ENCODE assay signal across 24 mouse cellular contexts in the genomic region with DNA sequence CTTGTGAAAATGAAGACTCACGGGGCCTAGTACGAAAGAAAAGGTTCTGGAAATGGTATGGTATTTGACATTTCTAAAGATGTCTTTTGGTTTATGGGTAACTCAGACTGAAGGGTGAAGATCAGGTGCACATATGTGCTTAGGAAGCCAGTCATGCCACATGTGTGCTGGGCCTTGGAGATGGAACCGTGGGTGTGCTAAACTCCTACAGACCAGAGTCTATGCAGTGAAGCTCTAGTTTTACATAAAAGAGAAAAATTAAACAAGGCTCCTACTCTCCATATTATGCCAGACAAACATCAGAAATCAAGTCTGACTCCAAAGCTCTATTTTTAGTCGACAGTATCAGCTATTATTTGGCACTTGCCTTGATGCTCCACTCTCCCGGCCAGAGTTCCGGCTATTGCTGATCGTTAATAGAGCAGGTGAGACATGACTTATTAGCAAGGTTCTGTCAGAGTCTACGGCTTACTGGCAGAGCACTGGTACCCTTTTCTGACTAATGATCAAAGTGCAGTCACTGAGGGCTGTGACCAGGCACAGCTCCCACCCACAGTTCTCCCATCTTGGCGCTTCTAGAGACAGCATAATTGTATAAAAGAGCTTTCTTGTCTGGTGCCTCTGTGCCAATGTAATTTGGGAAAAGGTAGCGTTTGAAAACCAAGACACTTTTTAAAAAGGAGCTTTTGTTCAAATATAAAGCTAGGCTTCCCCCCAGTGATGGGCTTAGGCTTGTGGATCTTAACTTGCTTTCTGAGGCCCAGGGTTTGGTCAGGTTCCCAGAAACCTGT.
DNase-seq lines count a peak whose midpoint lies in the region; ATAC-seq lines count a peak whose summit lies in the region.
"Had no signal": no experiment of that assay in that cellular context is flagged by ENCODE, and none has a peak within 500 bp of the region (broad histone marks: within the 10 kb centered on the region; RNA-seq: fewer than 3 reads in every experiment).

No protein-coding gene starts in this region.

- H3K9ac ChIP-seq in forebrain, embryonic 14.5 days (ENCODE audit: low read length), result no peak overlapping the region
- H3K9ac ChIP-seq in forebrain, embryonic 13.5 days, result no peak overlapping the region
- H3K9ac ChIP-seq in liver, embryonic 11.5 days (ENCODE audit: low read depth, low read length), result no peak overlapping the region
- H3K9ac ChIP-seq: embryonic facial prominence, embryonic 15.5 days; forebrain, postnatal 0 days; heart, embryonic 12.5 days; liver, embryonic 12.5 days had no signal

- H3K36me3 ChIP-seq in forebrain, embryonic 14.5 days (ENCODE audit: control insufficient read depth, insufficient read depth, low read length), result no peaks in the 10 kb centered on the region
- H3K36me3 ChIP-seq in forebrain, embryonic 13.5 days (ENCODE audit: poor library complexity, severe bottlenecking), result no peaks in the 10 kb centered on the region
- H3K36me3 ChIP-seq in liver, embryonic 11.5 days (ENCODE audit: control insufficient read depth, insufficient read depth, low read length), result no peaks in the 10 kb centered on the region
- H3K36me3 ChIP-seq: embryonic facial prominence, embryonic 15.5 days; heart, embryonic 12.5 days; hindbrain, embryonic 10.5 days; liver, embryonic 12.5 days had no signal

- ATAC-seq in forebrain, embryonic 14.5 days, result no peak
- no peak for ATAC-seq in forebrain, embryonic 13.5 days
- no peak for ATAC-seq in liver, embryonic 11.5 days (replicated peaks; ENCODE audit: low FRiP score)
- ATAC-seq: forebrain, postnatal 0 days; hindbrain, embryonic 16.5 days; intestine, embryonic 16.5 days; liver, embryonic 12.5 days had no signal

- H3K9me3 ChIP-seq in forebrain, embryonic 14.5 days (replicated peaks; ENCODE audit: control insufficient read depth, low read length), result no peaks in the 10 kb centered on the region
- H3K9me3 ChIP-seq in forebrain, embryonic 13.5 days (replicated peaks), result no peaks in the 10 kb centered on the region
- H3K9me3 ChIP-seq in liver, embryonic 11.5 days (ENCODE audit: control insufficient read depth, low read length), result no peaks in the 10 kb centered on the region
- H3K9me3 ChIP-seq: embryonic facial prominence, embryonic 15.5 days; heart, embryonic 12.5 days; hindbrain, embryonic 10.5 days; liver, embryonic 12.5 days had no signal

- WGBS in forebrain, embryonic 14.5 days, result 66% methylated on average over 10 of the region's 10 CpGs
- 79% methylated on average over 10 of the region's 10 CpGs for WGBS in forebrain, embryonic 13.5 days
- WGBS in liver, embryonic 11.5 days, result 87% methylated on average over 10 of the region's 10 CpGs

- no peaks in the 10 kb centered on the region for H3K27me3 ChIP-seq in forebrain, embryonic 14.5 days (replicated peaks; ENCODE audit: control insufficient read depth, insufficient read depth, low read length)
- H3K27me3 ChIP-seq in forebrain, embryonic 13.5 days, result no peaks in the 10 kb centered on the region
- H3K27me3 ChIP-seq in liver, embryonic 11.5 days (replicated peaks; ENCODE audit: control insufficient read depth, insufficient read depth, low read length), result no peaks in the 10 kb centered on the region
- H3K27me3 ChIP-seq: embryonic facial prominence, embryonic 15.5 days; heart, embryonic 12.5 days; liver, embryonic 12.5 days had no signal

- peak; percentile 6 for DNase-seq in forebrain, embryonic 14.5 days (ENCODE audit: low spot score)
- peak; percentile 21 for DNase-seq in layer of hippocampus, adult 9-11 months
- no peak for DNase-seq in layer of hippocampus, postnatal 14 days (ENCODE audit: low spot score in 2 of 2)
- DNase-seq in right cerebral cortex, postnatal 25 days, result peak; percentile 15
- DNase-seq in right cerebral cortex, postnatal 10 days (ENCODE audit: low spot score in 2 of 2), result no peak
- DNase-seq in thymus, postnatal 0 days (ENCODE audit: low spot score), result no peak
- no peak for DNase-seq in liver, embryonic 11.5 days (ENCODE audit: low spot score)
- DNase-seq: adrenal gland, postnatal 10 days; cerebellum, adult 8-10 months; forebrain, postnatal 0 days; kidney, adult 9 months; kidney, postnatal 14 days; lung, adult 18-20 months; lung, postnatal 10 days; thymus, adult 2 months had no signal

- H3K27ac ChIP-seq in forebrain, embryonic 14.5 days (ENCODE audit: low read depth, low read length), result no peak overlapping the region
- H3K27ac ChIP-seq in forebrain, embryonic 13.5 days, result no peak overlapping the region
- no peak overlapping the region for H3K27ac ChIP-seq in liver, embryonic 11.5 days (ENCODE audit: low read depth, low read length)
- H3K27ac ChIP-seq: embryonic facial prominence, embryonic 15.5 days; hindbrain, embryonic 10.5 days; liver, embryonic 12.5 days; stomach, postnatal 0 days had no signal

- H3K4me2 ChIP-seq in forebrain, embryonic 14.5 days (ENCODE audit: low read length), result no peak overlapping the region
- H3K4me2 ChIP-seq in forebrain, embryonic 13.5 days, result no peak overlapping the region
- no peak overlapping the region for H3K4me2 ChIP-seq in liver, embryonic 11.5 days
- H3K4me2 ChIP-seq: embryonic facial prominence, embryonic 15.5 days; heart, embryonic 12.5 days; liver, embryonic 12.5 days; midbrain, embryonic 11.5 days had no signal

- H3K4me1 ChIP-seq in forebrain, embryonic 14.5 days (ENCODE audit: control insufficient read depth, insufficient read depth, low read length), result no peaks in the 10 kb centered on the region
- H3K4me1 ChIP-seq in forebrain, embryonic 13.5 days, result no peaks in the 10 kb centered on the region
- H3K4me1 ChIP-seq in liver, embryonic 11.5 days (replicated peaks; ENCODE audit: control insufficient read depth, insufficient read depth, low read length), result 0 out of 2 replicates have a peak, but pooled peaks cover 3% of the 10 kb centered on the region

- H3K4me3 ChIP-seq in forebrain, embryonic 14.5 days (ENCODE audit: low read depth, low read length), result no peak overlapping the region
- H3K4me3 ChIP-seq in forebrain, embryonic 13.5 days, result no peak overlapping the region
- no peak overlapping the region for H3K4me3 ChIP-seq in liver, embryonic 11.5 days (ENCODE audit: low read depth, low read length)
- H3K4me3 ChIP-seq: embryonic facial prominence, embryonic 15.5 days; heart, embryonic 12.5 days; hindbrain, embryonic 10.5 days; liver, embryonic 12.5 days had no signal

Comparison
In these comparisons a context has a peak if more than half of its experiments do, and no peak if none do; other contexts are left out.
1. DNase-seq: peak in forebrain, embryonic 14.5 days (single experiment), layer of hippocampus, adult 9-11 months (single experiment) and right cerebral cortex, postnatal 25 days (single experiment); none in layer of hippocampus, postnatal 14 days (0 of 2), right cerebral cortex, postnatal 10 days (0 of 2), thymus, postnatal 0 days (single experiment) and liver, embryonic 11.5 days (single experiment).